Mouse (Mus musculus): Measurements from ENCODE around the gene Ifnab. TPM values are rescaled to one million over a fixed set of nuclear protein-coding genes. Genes with fewer than 3 reads are reported as not detected.

The Ifnab gene
- polyA plus RNA-seq, 1 experiment from 2014 or later: not detected

GRCm38 (mm10) chr4:88642526-88642925 lies 48.6 kb downstream of the Ifnab start:
- Histone ChIP-seq H3K4me2 (no peak overlapping the region), H3K27ac (ENCODE audit: low read depth, low read length) (no peak overlapping the region), H3K4me3 (ENCODE audit: low read depth, low read length) (no peak overlapping the region), H3K9ac (ENCODE audit: low read depth, low read length) (no peak overlapping the region), H3K27me3 (ENCODE audit: control insufficient read depth, insufficient read depth, low read length) (no peaks in the 10 kb centered on the region), H3K36me3 (ENCODE audit: control insufficient read depth, insufficient read depth, low read length) (no peaks in the 10 kb centered on the region), H3K9me3 (replicated peaks; ENCODE audit: control insufficient read depth, low read length) (no peaks in the 10 kb centered on the region), H3K4me1 (ENCODE audit: control insufficient read depth, insufficient read depth, low read length) (no peaks in the 10 kb centered on the region)
- ATAC-seq (replicated peaks; ENCODE audit: insufficient number of reproducible peaks, low FRiP score, low TSS enrichment): no peak
- WGBS (ENCODE audit: insufficient replicate concordance): 40% methylated on average over 2 of the region's 2 CpGs

GRCm38 (mm10) chr4:88641077-88641831 lies 49.9 kb downstream of the Ifnab start:
- no peaks in the 10 kb centered on the region for H3K36me3 ChIP-seq (ENCODE audit: control insufficient read depth, insufficient read depth, low read length)
- peak overlapping the region; percentile 41 for H3K4me3 ChIP-seq (ENCODE audit: low read depth, low read length)
- no peaks in the 10 kb centered on the region for H3K27me3 ChIP-seq (ENCODE audit: control insufficient read depth, insufficient read depth, low read length)
- H3K9ac ChIP-seq (ENCODE audit: low read depth, low read length): no peak overlapping the region
- peak; percentile 90 for ATAC-seq (replicated peaks; ENCODE audit: insufficient number of reproducible peaks, low FRiP score, low TSS enrichment)
- H3K27ac ChIP-seq (ENCODE audit: low read depth, low read length): no peak overlapping the region
- 24% methylated on average over 11 of the region's 11 CpGs for WGBS (ENCODE audit: insufficient replicate concordance)
- no peaks in the 10 kb centered on the region for H3K4me1 ChIP-seq (ENCODE audit: control insufficient read depth, insufficient read depth, low read length)
- H3K9me3 ChIP-seq (replicated peaks; ENCODE audit: control insufficient read depth, low read length): no peaks in the 10 kb centered on the region
- H3K4me2 ChIP-seq: peak overlapping the region; percentile 56

- H3K36me3 ChIP-seq (ENCODE audit: control insufficient read depth, insufficient read depth, low read length): no peaks in the 10 kb centered on the region
- no peak overlapping the region for H3K27ac ChIP-seq (ENCODE audit: low read depth, low read length)
- no peaks in the 10 kb centered on the region for H3K27me3 ChIP-seq (ENCODE audit: control insufficient read depth, insufficient read depth, low read length)
- H3K4me1 ChIP-seq (ENCODE audit: control insufficient read depth, insufficient read depth, low read length): no peaks in the 10 kb centered on the region
- H3K9ac ChIP-seq (ENCODE audit: low read depth, low read length): no peak overlapping the region
- peak overlapping the region; percentile 56 for H3K4me2 ChIP-seq
- no peaks in the 10 kb centered on the region for H3K9me3 ChIP-seq (replicated peaks; ENCODE audit: control insufficient read depth, low read length)
- H3K4me3 ChIP-seq (ENCODE audit: low read depth, low read length): peak overlapping the region; percentile 41
- WGBS (ENCODE audit: insufficient replicate concordance): 66% methylated on average over 8 of the region's 8 CpGs
- ATAC-seq (replicated peaks; ENCODE audit: insufficient number of reproducible peaks, low FRiP score, low TSS enrichment): no peak
These were observed 50.5 kb downstream of the Ifnab start for GRCm38 (mm10) chr4:88640704-88641076.

Other genes with a start within 250 kb of the Ifnab start
- gene Ifnb1, start 168.6 kb downstream of the Ifnab start, polyA plus RNA-seq (2014; fragmentation: Nextera tagmentation; extraction: Ambion mirVana): not detected in 2 replicates
- gene Ifna15, start 133.1 kb downstream of the Ifnab start, polyA plus RNA-seq (2014; fragmentation: Nextera tagmentation; extraction: Ambion mirVana): not detected in 2 replicates
- gene Ifna14, start 119.6 kb downstream of the Ifnab start, polyA plus RNA-seq (2014; fragmentation: Nextera tagmentation; extraction: Ambion mirVana): not detected in 2 replicates
- gene Ifna9, start 99.0 kb downstream of the Ifnab start, polyA plus RNA-seq (2014; fragmentation: Nextera tagmentation; extraction: Ambion mirVana): not detected in 2 replicates
- gene Ifna12, start 88.0 kb downstream of the Ifnab start, polyA plus RNA-seq (2014; fragmentation: Nextera tagmentation; extraction: Ambion mirVana): not detected in 2 replicates
- gene C87499, start 56.9 kb downstream of the Ifnab start, polyA plus RNA-seq (2014; fragmentation: Nextera tagmentation; extraction: Ambion mirVana): not detected in 2 replicates
- not detected in 2 replicates for gene Ifna13, start 46.9 kb downstream of the Ifnab start, polyA plus RNA-seq (2014; fragmentation: Nextera tagmentation; extraction: Ambion mirVana)
- not detected in 2 replicates for gene Ifna16, start 14.4 kb downstream of the Ifnab start, polyA plus RNA-seq (2014; fragmentation: Nextera tagmentation; extraction: Ambion mirVana)
- gene Ifna2, start 7.4 kb downstream of the Ifnab start, polyA plus RNA-seq (2014; fragmentation: Nextera tagmentation; extraction: Ambion mirVana): not detected in 2 replicates
- gene Gm26566, start 30.4 kb upstream of the Ifnab start, polyA plus RNA-seq (2014; fragmentation: Nextera tagmentation; extraction: Ambion mirVana): 0.63 and 0.87 TPM in 2 replicates
- gene Klhl9, start 31.1 kb upstream of the Ifnab start, polyA plus RNA-seq (2014; fragmentation: Nextera tagmentation; extraction: Ambion mirVana): 99.9 and 113 TPM in 2 replicates
- gene Gm13271, start 63.5 kb upstream of the Ifnab start, polyA plus RNA-seq (2014; fragmentation: Nextera tagmentation; extraction: Ambion mirVana): not detected in 2 replicates
- 0.39 and 0.56 TPM in 2 replicates for gene Gm13283, start 68.8 kb upstream of the Ifnab start, polyA plus RNA-seq (2014; fragmentation: Nextera tagmentation; extraction: Ambion mirVana)
- gene Gm13290, start 82.5 kb upstream of the Ifnab start, polyA plus RNA-seq (2014; fragmentation: Nextera tagmentation; extraction: Ambion mirVana): 0.61 TPM in 1 of 2 replicates, not detected in the other
- gene Gm13289, start 85.6 kb upstream of the Ifnab start, polyA plus RNA-seq (2014; fragmentation: Nextera tagmentation; extraction: Ambion mirVana): not detected in 2 replicates
- not detected in 2 replicates for gene Gm13272, start 88.5 kb upstream of the Ifnab start, polyA plus RNA-seq (2014; fragmentation: Nextera tagmentation; extraction: Ambion mirVana)
- not detected in 2 replicates for gene Ifnz, start 90.8 kb upstream of the Ifnab start, polyA plus RNA-seq (2014; fragmentation: Nextera tagmentation; extraction: Ambion mirVana)
- gene Gm13276, start 94.3 kb upstream of the Ifnab start, polyA plus RNA-seq (2014; fragmentation: Nextera tagmentation; extraction: Ambion mirVana): not detected in 2 replicates
- not detected in 2 replicates for gene Gm13277, start 97.3 kb upstream of the Ifnab start, polyA plus RNA-seq (2014; fragmentation: Nextera tagmentation; extraction: Ambion mirVana)
- not detected in 2 replicates for gene Gm13278, start 100.2 kb upstream of the Ifnab start, polyA plus RNA-seq (2014; fragmentation: Nextera tagmentation; extraction: Ambion mirVana)
- 0.47 TPM in 1 of 2 replicates, not detected in the other for gene Gm13275, start 103.1 kb upstream of the Ifnab start, polyA plus RNA-seq (2014; fragmentation: Nextera tagmentation; extraction: Ambion mirVana)
- not detected in 2 replicates for gene Gm13279, start 106.0 kb upstream of the Ifnab start, polyA plus RNA-seq (2014; fragmentation: Nextera tagmentation; extraction: Ambion mirVana)
- gene Gm13285, start 108.3 kb upstream of the Ifnab start, polyA plus RNA-seq (2014; fragmentation: Nextera tagmentation; extraction: Ambion mirVana): 0.27 and 0.76 TPM in 2 replicates
- not detected in 2 replicates for gene Gm13287, start 111.9 kb upstream of the Ifnab start, polyA plus RNA-seq (2014; fragmentation: Nextera tagmentation; extraction: Ambion mirVana)
- not detected in 2 replicates for gene Gm13288, start 114.2 kb upstream of the Ifnab start, polyA plus RNA-seq (2014; fragmentation: Nextera tagmentation; extraction: Ambion mirVana)
- gene Ifna7, start 124.9 kb upstream of the Ifnab start, polyA plus RNA-seq (2014; fragmentation: Nextera tagmentation; extraction: Ambion mirVana): not detected in 2 replicates
- not detected in 2 replicates for gene Ifna11, start 128.6 kb upstream of the Ifnab start, polyA plus RNA-seq (2014; fragmentation: Nextera tagmentation; extraction: Ambion mirVana)
- gene Ifna6, start 136.1 kb upstream of the Ifnab start, polyA plus RNA-seq (2014; fragmentation: Nextera tagmentation; extraction: Ambion mirVana): not detected in 2 replicates
- gene Ifna5, start 144.2 kb upstream of the Ifnab start, polyA plus RNA-seq (2014; fragmentation: Nextera tagmentation; extraction: Ambion mirVana): not detected in 2 replicates
- gene Ifna4, start 150.5 kb upstream of the Ifnab start, polyA plus RNA-seq (2014; fragmentation: Nextera tagmentation; extraction: Ambion mirVana): not detected in 2 replicates
- not detected in 2 replicates for gene Ifna1, start 158.7 kb upstream of the Ifnab start, polyA plus RNA-seq (2014; fragmentation: Nextera tagmentation; extraction: Ambion mirVana)
- gene Ifne, start 188.8 kb upstream of the Ifnab start, polyA plus RNA-seq (2014; fragmentation: Nextera tagmentation; extraction: Ambion mirVana): not detected in 2 replicates

Data from heart, embryonic 11.5 days (tissue).